Mouse (Mus musculus) neural tube, embryonic 12.5 days (tissue): ENCODE measurements at regions not wholly inside any gene's neighbourhood (a gene's known extent, or its start where the extent isn't known, plus 50 kb on each side); places are given as distances from the start of the nearest gene placed in this dataset.
A peak's percentile ranks its signal among the peaks of the same experiment; 100 is the strongest.
"Not testable (repeated sequence)": the region's sequence is repeated elsewhere in the genome, so short reads cannot be mapped to it uniquely, and the experiment has no call there.

Experiments used
- ATAC-seq: fragments of 200-750 bp; cut with Nextera tagmentation; 2 replicates; pipeline ENCODE4 v1.8.0; 2017; ENCODE audit warnings: low read depth, mild to moderate bottlenecking, moderate TSS enrichment, moderate library complexity; ENCODE audit not compliant: low FRiP score
- H3K27ac ChIP-seq: fragments of 300-500 bp; sonication (generic); 2 replicates; pipeline ENCODE4 v1.5.1; 2016
- H3K27me3 ChIP-seq: fragments of 300-500 bp; sonication (generic); replicated peaks from 2 replicates; pipeline ENCODE4 v1.6.1; 2016; ENCODE audit warnings: mild to moderate bottlenecking
- H3K36me3 ChIP-seq: fragments of 300-500 bp; sonication (generic); 2 replicates; pipeline ENCODE4 v1.6.1; 2016; ENCODE audit warnings: mild to moderate bottlenecking
- H3K4me1 ChIP-seq: fragments of 300-500 bp; sonication (generic); 2 replicates; pipeline ENCODE4 v1.6.1; 2016
- H3K4me2 ChIP-seq: fragments of 300-500 bp; sonication (generic); replicated peaks from 2 replicates; pipeline ENCODE4 v1.6.1; 2016; ENCODE audit warnings: mild to moderate bottlenecking
- H3K4me3 ChIP-seq: fragments of 300-500 bp; sonication (generic); 2 replicates; pipeline ENCODE4 v1.5.1; 2016
- H3K9ac ChIP-seq: fragments of 300-500 bp; sonication (generic); 2 replicates; pipeline ENCODE4 v1.6.1; 2016; ENCODE audit warnings: mild to moderate bottlenecking
- H3K9me3 ChIP-seq: fragments of 300-500 bp; sonication (generic); 2 replicates; pipeline ENCODE4 v1.6.1; 2016; ENCODE audit warnings: mild to moderate bottlenecking
- WGBS: fragments of 180-500 bp; shearing (Covaris S2); methylation state at CpG from one replicate; pipeline ENCODE4 v1.1.7; 2016; 5-methylcytosine and 5-hydroxymethylcytosine counted together

DNA sequence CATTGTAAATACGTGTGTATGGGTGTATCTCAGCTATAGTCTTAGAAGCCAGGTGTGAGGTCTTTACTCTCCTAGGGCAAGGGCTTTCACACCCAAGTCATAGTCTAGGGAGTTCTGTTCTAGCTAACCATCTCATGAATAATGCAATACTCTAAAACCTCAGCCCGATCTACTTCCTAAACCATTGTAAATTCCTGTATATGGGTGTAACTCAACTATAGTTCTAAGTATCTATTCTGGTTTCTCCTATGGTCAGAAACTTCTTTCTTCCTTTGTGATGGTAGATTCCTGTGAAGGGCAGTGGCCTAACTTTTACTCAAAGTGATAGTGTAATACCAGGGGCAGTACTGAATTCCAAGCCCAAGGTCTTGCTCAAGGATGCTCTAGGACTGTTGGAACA is 58.7 kb upstream of the Srd5a3 start:
- WGBS: 81% methylated on average over 2 of the region's 2 CpGs
- not testable (repeated sequence) for H3K4me3 ChIP-seq, H3K4me2 ChIP-seq, H3K27ac ChIP-seq, H3K4me1 ChIP-seq, H3K9ac ChIP-seq, H3K36me3 ChIP-seq, H3K27me3 ChIP-seq, ATAC-seq, H3K9me3 ChIP-seq

DNA sequence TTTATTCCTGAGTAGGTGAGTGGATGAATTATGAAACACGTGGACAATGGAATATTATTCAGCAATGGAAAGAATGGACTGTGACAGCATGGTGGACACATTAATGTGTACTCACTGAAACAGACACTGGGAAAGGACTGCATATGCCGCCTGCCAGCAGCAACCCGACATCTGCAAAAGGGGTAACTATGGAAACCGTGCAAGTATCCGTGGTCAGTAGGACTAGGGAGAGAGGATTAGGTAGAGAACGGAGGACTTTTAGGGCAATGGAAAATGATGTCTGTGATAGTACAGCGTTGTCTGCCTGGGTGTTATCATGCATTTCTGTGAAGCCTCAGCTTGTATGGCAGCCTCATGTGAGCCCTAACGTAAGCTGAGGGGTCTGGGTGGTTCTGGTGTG is 59.6 kb upstream of the Srd5a3 start:
- H3K4me2 ChIP-seq: no peak overlapping the region
- H3K27me3 ChIP-seq: no peaks in the 10 kb centered on the region
- H3K9me3 ChIP-seq: no peaks in the 10 kb centered on the region
- no peak for ATAC-seq
- peaks cover 3% of the 10 kb centered on the region; the same call in 1 of the 2 replicates for H3K4me1 ChIP-seq
- H3K27ac ChIP-seq: no peak overlapping the region
- H3K36me3 ChIP-seq: no peaks in the 10 kb centered on the region
- 68% methylated on average over 8 of the region's 8 CpGs for WGBS
- no peak overlapping the region for H3K9ac ChIP-seq
- no peak overlapping the region for H3K4me3 ChIP-seq

DNA sequence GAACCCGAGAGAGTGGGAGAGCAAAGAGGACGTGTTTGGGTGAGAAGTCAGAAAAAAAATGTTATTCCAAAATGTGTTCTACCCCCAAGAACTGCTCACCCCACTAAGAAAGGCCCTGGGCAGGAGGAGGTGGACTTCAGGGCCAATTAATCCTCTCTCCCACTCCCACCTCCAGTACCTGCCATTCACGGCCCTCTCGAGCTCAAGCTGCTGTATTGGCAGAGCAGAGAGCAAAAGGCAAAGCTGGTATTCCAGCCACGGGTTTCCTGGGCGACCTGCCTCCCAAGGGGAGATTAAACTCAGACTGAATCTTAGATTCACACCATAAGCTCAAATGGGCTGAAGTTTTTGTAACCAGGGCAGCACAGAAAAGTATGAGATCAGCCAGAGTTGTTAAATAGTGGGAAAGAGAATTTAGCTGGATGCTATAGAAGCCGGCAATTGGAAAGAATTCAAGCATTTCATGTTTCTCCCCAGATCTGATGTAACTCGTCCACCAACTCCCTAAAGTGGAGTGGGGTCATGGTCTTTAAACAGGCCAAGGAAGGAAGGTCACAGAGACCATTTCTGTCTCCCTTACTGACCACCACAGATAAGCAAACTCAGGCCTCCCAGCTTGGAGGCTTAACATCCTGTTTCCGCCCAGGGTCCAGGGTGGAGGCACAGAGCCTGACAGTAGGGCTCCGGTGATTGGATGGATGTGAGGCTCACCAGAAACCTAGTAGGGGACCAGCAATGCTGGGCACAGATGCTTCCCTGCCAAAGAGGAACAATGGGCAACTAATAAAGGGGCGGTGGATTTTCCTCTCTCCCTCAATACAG is 60.7 kb upstream of the Srd5a3 start:
- H3K9me3 ChIP-seq: no peaks in the 10 kb centered on the region
- WGBS: 76% methylated on average over 11 of the region's 11 CpGs
- no peaks in the 10 kb centered on the region for H3K36me3 ChIP-seq
- ATAC-seq: no peak
- H3K9ac ChIP-seq: no peak overlapping the region
- H3K4me1 ChIP-seq: peaks cover 5% of the 10 kb centered on the region; the same call in 1 of the 2 replicates
- H3K27ac ChIP-seq: no peak overlapping the region
- no peaks in the 10 kb centered on the region for H3K27me3 ChIP-seq
- H3K4me3 ChIP-seq: no peak overlapping the region
- H3K4me2 ChIP-seq: no peak overlapping the region

DNA sequence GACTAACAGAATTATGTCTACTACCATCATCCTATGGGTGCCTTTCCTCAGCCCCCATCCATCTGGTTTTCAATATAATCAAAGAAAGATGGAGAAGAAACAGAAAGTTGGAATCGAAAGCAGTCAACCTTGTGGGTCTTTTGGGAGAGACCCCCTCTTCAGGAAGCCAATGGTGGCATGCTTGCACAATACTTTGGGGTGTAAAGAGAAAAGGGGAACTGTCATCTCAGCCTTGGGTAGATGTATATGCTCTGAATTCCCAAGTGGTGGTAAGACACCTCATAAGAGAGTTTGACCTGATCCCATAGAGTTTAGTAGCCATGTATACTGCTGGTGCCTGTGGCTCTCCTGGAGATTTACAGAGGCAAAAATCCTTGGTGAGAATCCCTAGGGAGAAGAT is 61.6 kb upstream of the Srd5a3 start:
- Histone ChIP-seq H3K4me1 (peaks cover 5% of the 10 kb centered on the region; the same call in 1 of the 2 replicates), H3K4me2 (no peak overlapping the region), H3K9me3 (no peaks in the 10 kb centered on the region), H3K9ac (no peak overlapping the region), H3K4me3 (no peak overlapping the region), H3K27ac (no peak overlapping the region), H3K36me3 (no peaks in the 10 kb centered on the region), H3K27me3 (no peaks in the 10 kb centered on the region)
- ATAC-seq: no peak
- 95% methylated on average over 1 of the region's 1 CpGs for WGBS

DNA sequence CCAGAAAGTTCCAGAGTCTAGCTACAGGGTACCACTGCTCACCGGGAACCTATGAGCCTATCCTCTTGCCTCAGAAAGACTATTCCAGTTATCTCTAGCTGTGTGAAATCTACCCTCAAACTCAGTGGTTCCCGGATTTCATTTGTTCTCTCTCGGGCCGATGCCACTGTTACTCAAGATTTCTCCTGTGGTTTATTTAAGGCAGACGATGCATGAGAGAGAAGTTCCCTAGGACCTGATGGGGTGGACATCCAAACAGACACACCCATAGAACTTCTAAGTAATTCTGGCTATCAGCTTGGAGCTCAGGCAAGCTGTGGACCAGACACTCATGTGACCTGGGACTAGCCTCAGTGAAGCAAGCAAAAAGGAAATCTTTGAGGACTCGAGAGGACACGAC is 63.8 kb upstream of the Srd5a3 start:
- Histone ChIP-seq H3K36me3 (no peaks in the 10 kb centered on the region), H3K9ac (no peak overlapping the region), H3K9me3 (no peaks in the 10 kb centered on the region), H3K4me3 (no peak overlapping the region), H3K4me2 (no peak overlapping the region), H3K4me1 (peaks cover 5% of the 10 kb centered on the region; the same call in 1 of the 2 replicates), H3K27ac (no peak overlapping the region), H3K27me3 (no peaks in the 10 kb centered on the region)
- no peak for ATAC-seq
- 92% methylated on average over 7 of the region's 7 CpGs for WGBS

DNA sequence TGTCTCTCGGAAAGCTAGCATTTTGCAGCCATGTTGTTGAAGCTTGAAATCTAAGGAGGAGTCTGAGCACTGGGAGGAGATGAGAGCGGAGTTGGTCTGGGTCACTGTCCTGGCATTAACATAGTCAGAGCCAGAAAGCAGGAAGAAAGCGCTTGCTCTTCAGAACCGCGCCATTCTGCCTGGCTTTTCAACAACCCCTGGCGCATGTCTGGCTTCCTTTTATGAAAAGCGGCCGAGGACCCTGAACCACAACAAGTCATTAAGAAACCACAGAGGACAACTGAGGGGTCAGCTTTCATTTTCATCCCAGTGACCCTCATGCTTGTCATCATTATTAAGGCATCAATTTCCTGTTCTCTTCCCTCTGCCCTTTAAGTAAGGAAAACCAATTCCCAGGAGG is 64.7 kb upstream of the Srd5a3 start:
- Histone ChIP-seq H3K27ac (no peak overlapping the region), H3K4me2 (peak overlapping the region; percentile 40), H3K36me3 (no peaks in the 10 kb centered on the region), H3K27me3 (no peaks in the 10 kb centered on the region), H3K4me3 (no peak overlapping the region), H3K9ac (0 out of 2 replicates have a peak overlapping the region, but pooled peaks have one; percentile 21), H3K9me3 (no peaks in the 10 kb centered on the region), H3K4me1 (peaks cover 5% of the 10 kb centered on the region; the same call in 1 of the 2 replicates)
- ATAC-seq: no peak
- WGBS: 27% methylated on average over 8 of the region's 8 CpGs

DNA sequence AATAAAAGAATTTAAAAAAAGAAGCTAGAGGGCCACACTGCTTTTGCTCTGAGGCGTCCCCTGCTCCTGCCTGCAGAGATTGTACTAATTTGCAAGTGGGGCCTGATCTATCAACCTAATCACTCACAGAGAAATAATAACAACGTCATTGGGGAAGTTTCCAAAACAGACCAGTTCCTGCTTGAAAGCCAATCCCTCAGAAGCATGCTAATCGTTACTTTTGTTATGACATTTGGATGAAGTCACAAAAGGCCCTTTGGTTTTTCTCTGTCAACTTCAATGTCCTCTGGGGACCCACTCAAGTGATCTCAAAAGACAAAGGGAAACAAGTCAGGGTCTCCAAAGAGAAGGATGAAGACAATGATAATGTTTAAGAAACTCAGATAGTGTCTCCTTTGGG is 72.2 kb upstream of the Srd5a3 start:
- no peaks in the 10 kb centered on the region for H3K36me3 ChIP-seq
- H3K9me3 ChIP-seq: no peaks in the 10 kb centered on the region
- no peak overlapping the region for H3K4me2 ChIP-seq
- H3K27ac ChIP-seq: no peak overlapping the region
- H3K4me3 ChIP-seq: no peak overlapping the region
- no peaks in the 10 kb centered on the region for H3K27me3 ChIP-seq
- ATAC-seq: no peak
- WGBS: 62% methylated on average over 3 of the region's 3 CpGs
- no peak overlapping the region for H3K9ac ChIP-seq
- no peaks in the 10 kb centered on the region for H3K4me1 ChIP-seq

DNA sequence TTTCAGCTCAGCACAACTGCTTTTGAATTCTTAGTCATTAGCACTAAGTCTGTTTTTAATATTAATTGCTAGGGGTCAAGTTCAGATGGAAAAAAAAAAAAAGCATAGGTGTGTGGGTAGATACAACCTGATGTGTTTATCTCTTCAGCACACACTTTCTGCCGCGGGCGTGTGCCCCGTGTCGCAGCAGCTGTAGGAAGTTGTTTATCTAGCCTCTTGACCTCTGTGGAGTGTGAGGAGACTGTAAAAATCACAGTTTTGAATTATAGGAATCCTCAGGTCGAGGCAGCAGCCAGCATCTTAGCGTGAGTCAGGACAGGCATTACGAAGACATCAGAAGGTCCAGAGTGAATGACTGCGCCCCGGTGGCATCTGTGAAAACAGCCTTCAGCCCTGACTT is 72.8 kb upstream of the Srd5a3 start:
- Histone ChIP-seq H3K9me3 (no peaks in the 10 kb centered on the region), H3K4me1 (no peaks in the 10 kb centered on the region), H3K27me3 (no peaks in the 10 kb centered on the region), H3K27ac (no peak overlapping the region), H3K4me2 (no peak overlapping the region), H3K36me3 (no peaks in the 10 kb centered on the region), H3K9ac (no peak overlapping the region), H3K4me3 (no peak overlapping the region)
- 59% methylated on average over 10 of the region's 10 CpGs for WGBS
- ATAC-seq: no peak

DNA sequence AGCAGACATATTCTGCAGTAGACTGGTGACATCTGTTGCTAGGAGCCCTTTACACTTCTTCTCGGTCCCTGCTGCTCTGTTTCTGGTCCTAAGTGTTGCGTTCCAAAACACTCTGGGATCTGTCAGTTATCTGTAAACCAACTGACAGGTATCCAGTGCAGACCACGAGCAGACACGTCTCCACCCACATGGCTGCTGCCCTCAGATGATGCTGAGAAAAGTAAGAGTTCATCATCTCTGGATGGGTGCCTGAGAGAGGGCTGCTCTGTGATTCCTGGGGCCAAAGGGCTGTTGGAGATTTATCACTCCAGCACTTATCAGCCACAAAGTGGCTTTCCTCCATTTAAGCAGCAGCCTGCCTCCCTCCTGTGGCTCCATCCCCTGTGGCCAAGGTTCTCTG is 74.3 kb upstream of the Srd5a3 start:
- Histone ChIP-seq H3K27ac (no peak overlapping the region), H3K4me1 (no peaks in the 10 kb centered on the region), H3K4me3 (no peak overlapping the region), H3K9ac (no peak overlapping the region), H3K9me3 (no peaks in the 10 kb centered on the region), H3K27me3 (no peaks in the 10 kb centered on the region), H3K4me2 (no peak overlapping the region), H3K36me3 (no peaks in the 10 kb centered on the region)
- ATAC-seq: no peak
- WGBS: 67% methylated on average over 4 of the region's 4 CpGs

DNA sequence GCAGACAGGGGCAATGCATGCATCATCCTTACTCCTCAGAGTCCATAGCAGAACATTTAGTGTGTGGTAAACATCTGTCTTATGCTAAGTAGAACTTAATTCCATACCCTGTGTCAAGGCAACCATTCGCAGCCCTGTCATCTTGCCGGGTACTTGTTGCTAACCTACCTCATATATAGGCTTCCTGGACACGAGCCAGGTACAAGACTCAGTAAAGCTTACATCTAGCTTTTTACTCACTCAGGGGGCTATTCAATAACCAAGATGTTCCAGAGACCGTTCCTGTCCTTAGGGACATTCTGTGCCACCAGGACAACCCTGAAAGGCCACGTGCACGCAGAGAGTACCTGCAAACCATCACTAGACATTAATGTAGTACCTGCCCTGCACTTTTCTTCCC is 74.8 kb upstream of the Srd5a3 start:
- ATAC-seq: no peak
- Histone ChIP-seq H3K9me3 (no peaks in the 10 kb centered on the region), H3K36me3 (no peaks in the 10 kb centered on the region), H3K9ac (no peak overlapping the region), H3K4me2 (no peak overlapping the region), H3K27me3 (no peaks in the 10 kb centered on the region), H3K27ac (no peak overlapping the region), H3K4me3 (no peak overlapping the region), H3K4me1 (no peaks in the 10 kb centered on the region)
- 83% methylated on average over 6 of the region's 6 CpGs for WGBS

DNA sequence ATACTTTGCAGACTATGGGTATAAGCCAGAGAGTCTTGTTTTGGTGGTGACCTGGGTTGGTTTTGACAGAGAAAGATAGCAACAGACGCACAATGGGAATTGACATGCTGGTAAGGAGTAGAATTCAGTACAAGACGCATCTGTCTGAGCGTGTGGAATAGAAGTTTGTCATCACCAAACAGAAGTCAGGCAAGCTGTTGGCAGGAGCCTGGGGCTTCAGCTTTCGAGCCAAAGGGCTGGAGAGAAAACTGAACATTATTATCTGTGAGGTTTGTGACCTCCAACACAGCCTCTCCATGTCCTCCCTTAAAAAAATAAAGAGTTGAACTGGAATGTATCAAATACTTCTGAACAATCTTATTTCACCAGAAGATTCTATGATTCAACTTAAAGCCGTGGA is 75.4 kb upstream of the Srd5a3 start:
- H3K9me3 ChIP-seq: no peaks in the 10 kb centered on the region
- 83% methylated on average over 5 of the region's 5 CpGs for WGBS
- H3K4me3 ChIP-seq: no peak overlapping the region
- no peak overlapping the region for H3K9ac ChIP-seq
- H3K4me1 ChIP-seq: no peaks in the 10 kb centered on the region
- no peaks in the 10 kb centered on the region for H3K27me3 ChIP-seq
- no peaks in the 10 kb centered on the region for H3K36me3 ChIP-seq
- ATAC-seq: no peak
- no peak overlapping the region for H3K4me2 ChIP-seq
- H3K27ac ChIP-seq: no peak overlapping the region

DNA sequence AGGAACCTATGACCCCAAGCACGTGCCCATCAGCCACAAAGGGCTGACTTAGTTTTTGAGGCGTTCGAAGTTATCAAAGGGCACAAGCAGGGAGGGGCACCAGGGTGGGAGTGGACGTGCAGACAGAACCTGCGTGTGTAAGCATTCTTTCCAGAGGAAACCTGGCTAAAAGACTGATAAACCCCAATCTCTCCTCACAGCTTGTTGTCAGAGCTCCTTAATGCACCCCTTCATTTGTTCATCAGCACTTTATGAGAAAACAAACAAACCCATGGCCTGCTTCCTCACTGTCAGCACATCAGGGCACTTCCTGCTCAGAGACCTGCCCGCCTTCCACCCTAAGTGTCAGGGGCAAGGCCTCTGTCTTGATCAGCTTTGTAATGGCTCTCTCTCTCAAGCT is 76.6 kb upstream of the Srd5a3 start:
- ATAC-seq: no peak
- WGBS: 65% methylated on average over 6 of the region's 6 CpGs
- Histone ChIP-seq H3K27ac (no peak overlapping the region), H3K36me3 (no peaks in the 10 kb centered on the region), H3K4me2 (no peak overlapping the region), H3K9me3 (no peaks in the 10 kb centered on the region), H3K4me1 (no peaks in the 10 kb centered on the region), H3K27me3 (no peaks in the 10 kb centered on the region), H3K9ac (no peak overlapping the region), H3K4me3 (no peak overlapping the region)

DNA sequence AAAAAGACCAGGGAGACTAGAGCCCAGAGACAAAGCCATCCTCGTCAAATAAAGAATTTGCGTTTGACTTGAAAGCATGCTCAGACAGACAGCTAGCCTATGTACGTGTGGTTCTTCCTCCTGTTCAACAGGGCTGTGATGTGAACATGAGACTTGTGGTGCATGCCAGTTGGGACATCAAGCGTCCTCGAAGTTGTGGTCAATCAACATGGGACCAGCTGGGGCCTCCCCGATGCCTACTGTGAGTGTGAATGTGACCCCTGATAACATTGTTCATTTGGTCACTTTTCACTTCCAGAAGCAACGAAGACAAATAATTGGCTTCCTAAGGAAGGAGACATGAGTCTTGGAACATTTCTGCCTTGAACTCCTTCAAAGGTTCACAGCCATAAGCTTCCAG is 79.8 kb upstream of the Kdr start:
- Histone ChIP-seq H3K4me1 (no peaks in the 10 kb centered on the region), H3K27me3 (no peaks in the 10 kb centered on the region), H3K36me3 (no peaks in the 10 kb centered on the region), H3K27ac (no peak overlapping the region), H3K4me2 (no peak overlapping the region), H3K9me3 (no peaks in the 10 kb centered on the region), H3K9ac (no peak overlapping the region), H3K4me3 (no peak overlapping the region)
- 82% methylated on average over 7 of the region's 7 CpGs for WGBS
- no peak for ATAC-seq
